Mouse (Mus musculus): ENCODE data around the gene Elp6.

Gene Elp6

DNA sequence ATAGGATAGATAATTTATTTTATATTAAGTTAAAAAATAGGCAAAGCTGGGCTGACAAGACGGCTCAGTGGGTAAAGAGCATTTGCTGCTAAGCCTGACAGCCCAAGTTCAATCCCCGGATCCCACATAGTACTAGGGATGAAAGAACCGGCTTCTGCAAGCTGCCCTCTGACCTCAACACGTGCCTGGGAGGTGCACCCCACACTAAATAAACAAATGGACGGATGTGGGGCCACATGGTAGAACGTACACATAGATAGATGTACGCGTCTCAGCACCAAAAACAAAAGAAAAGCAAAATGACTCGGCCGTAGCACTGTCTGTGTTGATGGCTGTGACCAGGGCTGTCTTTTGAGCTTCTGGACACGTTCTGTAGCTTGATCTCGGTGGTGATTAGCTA lies 56.3 kb downstream of the Elp6 start:
- no peak for DNase-seq (ENCODE audit: low read depth, low spot score)

DNA sequence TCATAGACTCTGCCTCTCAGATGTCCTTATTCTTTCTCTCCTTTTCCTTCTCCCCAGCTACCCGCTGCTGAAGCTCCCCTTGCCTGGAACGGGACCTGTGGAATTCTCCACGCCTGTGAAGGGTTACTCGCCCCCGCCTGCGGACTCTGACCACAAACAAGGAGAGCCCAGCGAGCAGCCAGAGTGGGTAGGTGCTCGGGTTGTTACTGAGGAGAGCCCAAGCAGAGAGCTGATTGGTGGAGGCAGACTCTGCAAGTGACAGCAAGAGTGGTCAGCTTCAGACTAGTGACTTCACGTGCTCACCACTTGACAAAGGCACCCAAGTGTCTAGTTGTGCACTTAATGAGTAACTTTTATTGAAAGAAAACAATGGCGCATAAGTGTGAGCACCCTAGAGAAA lies 57.4 kb downstream of the Elp6 start:
- no peak for DNase-seq (ENCODE audit: low read depth, low spot score)

DNA sequence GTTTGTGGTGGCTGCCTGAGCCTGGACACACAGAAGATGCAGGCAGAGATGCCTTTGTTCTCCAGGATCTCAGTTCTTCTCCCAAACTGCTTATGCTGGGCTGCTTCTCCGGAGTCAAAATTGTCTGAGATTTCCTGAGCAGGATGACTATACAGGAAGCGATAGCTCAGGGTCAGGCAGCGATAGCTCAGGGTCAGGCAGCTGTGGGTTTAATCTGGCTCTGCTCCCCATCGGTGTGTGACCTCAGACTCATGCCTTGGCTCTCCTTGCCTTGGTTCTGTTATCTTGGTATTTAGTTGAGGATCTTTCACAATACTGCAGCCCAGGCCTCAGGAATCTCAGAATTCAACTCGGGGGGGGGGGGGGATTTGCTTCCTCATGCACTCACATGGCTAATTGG lies 61.8 kb downstream of the Elp6 start:
- DNase-seq (ENCODE audit: low read depth, low spot score) = no peak

DNA sequence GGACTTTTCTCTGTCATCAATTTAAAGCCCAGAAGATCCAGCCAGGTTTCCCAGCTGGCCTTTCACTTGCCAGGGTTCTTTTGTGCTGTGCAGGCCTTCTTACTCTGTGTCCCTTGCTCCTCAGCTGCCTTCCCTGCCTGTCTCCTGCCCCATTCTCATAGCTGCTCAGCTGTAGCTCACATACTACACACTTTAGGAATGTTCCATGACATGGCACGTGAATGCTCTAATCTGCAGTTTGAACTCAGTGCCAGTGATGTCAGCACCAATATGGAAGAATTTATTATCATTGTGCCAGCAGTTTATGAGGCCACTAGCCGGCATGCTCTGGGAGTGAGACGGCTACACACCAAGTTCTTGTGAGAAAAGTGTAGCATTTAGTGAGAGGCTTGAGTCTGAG lies 64.9 kb downstream of the Elp6 start:
- no peak for DNase-seq (ENCODE audit: low read depth, low spot score)

All from retina, postnatal 7 days (tissue).